Mouse (Mus musculus): ENCODE results near the gene Epb41l1. TPM values are rescaled to one million over a fixed set of nuclear protein-coding genes. Genes with fewer than 3 reads are reported as not detected.

Epb41l1 gene
- polyA plus RNA-seq (2015; fragmentation: Nextera tagmentation; extraction: Ambion mirVana): 1.9 and 2.5 TPM in 2 replicates

DNA sequence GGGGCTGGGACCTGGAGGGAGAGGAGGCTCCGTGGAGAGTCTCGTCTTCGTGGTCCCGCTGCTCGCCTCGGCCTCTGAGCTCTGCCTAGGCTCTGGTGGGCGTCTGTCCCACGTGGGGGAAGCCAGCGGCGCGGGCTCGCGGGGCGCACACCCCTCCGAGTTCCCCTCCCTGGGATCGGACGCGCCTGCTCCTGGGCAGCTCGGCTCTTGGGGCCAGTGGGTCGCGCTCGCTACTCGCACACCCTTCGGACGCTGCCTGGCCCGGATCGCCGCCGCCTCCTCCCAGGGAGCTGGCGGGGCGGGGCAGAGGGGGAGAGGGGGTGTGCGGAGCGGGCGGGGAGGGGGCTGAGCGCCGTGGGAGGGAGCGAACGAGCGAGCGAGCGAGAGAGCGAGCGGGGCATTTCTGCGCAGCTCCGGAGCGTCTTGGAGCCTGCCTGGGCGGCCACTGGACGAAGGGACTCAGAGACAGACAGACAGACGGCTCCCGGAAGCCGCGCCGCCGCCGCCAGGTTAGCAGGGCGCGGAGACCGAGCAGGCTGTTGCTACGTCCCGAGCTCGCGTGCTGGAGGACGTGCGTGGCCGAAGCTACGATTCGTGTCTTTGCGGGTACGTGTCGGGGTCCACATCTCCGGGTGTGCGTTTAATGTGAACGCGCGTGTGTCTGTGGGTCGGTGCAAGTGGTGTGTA lies at the start of gene Epb41l1:
Epb41l1 (plus strand) TSS at position 216 of the 687 bp plus-strand sequence.

DNA sequence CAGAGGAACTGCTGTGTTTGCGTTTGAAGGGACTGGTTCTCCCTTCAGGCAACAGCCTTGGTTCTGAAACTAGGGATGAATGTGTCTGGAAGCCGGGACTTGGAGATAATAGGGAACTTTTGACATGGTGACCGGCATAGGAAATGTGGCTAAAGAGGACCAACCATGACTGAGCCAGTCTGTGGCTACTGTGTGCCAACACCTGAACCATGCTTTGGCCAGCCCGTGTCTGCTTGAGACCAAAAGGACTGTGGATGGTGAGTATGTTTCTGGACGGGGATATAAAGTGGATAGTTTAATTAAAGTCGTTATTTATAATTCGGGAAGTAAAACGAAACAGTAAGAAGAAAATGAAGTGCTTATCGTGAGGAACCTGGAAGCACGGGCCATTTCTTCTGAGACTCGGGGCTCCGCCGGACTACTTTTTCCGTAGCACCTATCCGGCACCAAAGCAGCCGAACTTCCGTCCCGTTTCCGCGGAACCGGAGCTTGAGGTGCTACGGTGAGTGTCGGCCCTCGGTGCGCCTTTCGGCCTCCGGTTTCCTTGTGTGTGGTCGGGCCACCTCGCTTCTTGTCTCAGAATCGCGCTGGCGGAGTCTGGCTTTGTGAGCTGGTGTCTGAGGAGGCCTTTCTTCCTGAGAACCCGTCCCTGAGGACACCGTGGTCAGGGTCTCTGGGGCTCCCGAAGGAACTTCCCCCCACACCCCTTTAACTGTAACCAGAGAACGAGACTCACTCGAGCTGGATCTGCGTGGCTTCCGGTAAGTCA lies 126.6 kb downstream of the Epb41l1 start, which contains the start of gene Aar2:
Aar2 (plus strand) TSS at position 462 of the 769 bp plus-strand sequence.

Small RNA genes lying within 50 kb of the gene (microRNA-seq; reads per million reads assigned to microRNA genes)
- not detected for gene Gm22758

Other genes starting within 250 kb of the Epb41l1 start
- gene Rbm39, start 240.7 kb upstream of the Epb41l1 start, polyA plus RNA-seq (2015; fragmentation: Nextera tagmentation; extraction: Ambion mirVana): 324 and 348 TPM in 2 replicates
- gene Phf20, start 224.4 kb upstream of the Epb41l1 start, polyA plus RNA-seq (2015; fragmentation: Nextera tagmentation; extraction: Ambion mirVana): 28.7 and 41.9 TPM in 2 replicates
- gene Cnbd2, start 108.6 kb upstream of the Epb41l1 start, polyA plus RNA-seq (2015; fragmentation: Nextera tagmentation; extraction: Ambion mirVana): 5.5 and 6.3 TPM in 2 replicates
- gene Scand1, start 108.2 kb upstream of the Epb41l1 start, polyA plus RNA-seq (2015; fragmentation: Nextera tagmentation; extraction: Ambion mirVana): 81.7 and 86.0 TPM in 2 replicates
- 15.3 and 15.5 TPM in 2 replicates for gene Aar2, start 126.7 kb downstream of the Epb41l1 start, polyA plus RNA-seq (2015; fragmentation: Nextera tagmentation; extraction: Ambion mirVana)
- 68.8 and 84.3 TPM in 2 replicates for gene Dlgap4, start 192.8 kb downstream of the Epb41l1 start, polyA plus RNA-seq (2015; fragmentation: Nextera tagmentation; extraction: Ambion mirVana)